Mouse (Mus musculus) embryonic stem cell, embryonic (primary cell): ENCODE data around the gene Olfr315.
"Not testable (repeated sequence)": the region's sequence is repeated elsewhere in the genome, so short reads cannot be mapped to it uniquely, and the experiment has no call there.

Source experiments
- CTCF ChIA-PET, 4 experiments: fragments of 300-600 bp in 2 of 4; fragments of 350-600 bp in 2 of 4; sonication (Branson Sonifier 250); formaldehyde crosslinking; loops; one replicate each; lab custom pipeline; 2022; ENCODE audit warnings: inconsistent platforms in 2 of 4; lab: Charles Lee
- POLR2A ChIA-PET, 4 experiments: fragments of 300-600 bp in 2 of 4; fragments of 350-600 bp in 2 of 4; sonication (Branson Sonifier 250); formaldehyde crosslinking; loops; one replicate each; lab custom pipeline; 2022; ENCODE audit warnings: antibody characterized with exemption in 4 of 4, inconsistent platforms in 1 of 4; lab: Charles Lee

Olfr315 gene

DNA sequence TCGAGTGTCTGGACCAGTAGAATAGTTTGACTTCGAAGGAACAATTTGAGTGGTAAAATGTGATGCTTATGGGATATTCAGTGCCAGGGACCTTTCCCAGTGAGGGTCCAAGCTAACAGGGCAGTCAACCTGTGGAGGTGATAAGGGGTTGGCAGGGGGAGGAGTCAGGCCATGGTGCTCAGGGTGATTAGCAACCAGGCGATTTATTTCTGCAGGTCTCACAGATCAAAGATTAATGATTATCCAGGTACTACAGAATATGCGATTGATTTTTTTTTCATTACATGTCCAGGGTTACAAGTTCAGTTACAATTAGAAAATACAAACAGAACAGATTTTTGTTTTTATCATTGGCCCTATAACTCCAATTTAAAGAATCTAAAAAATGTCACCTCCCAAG is 30.9 kb downstream of the Olfr315 start:
- CTCF ChIA-PET = no interaction called here
- POLR2A ChIA-PET = no interaction called here

DNA sequence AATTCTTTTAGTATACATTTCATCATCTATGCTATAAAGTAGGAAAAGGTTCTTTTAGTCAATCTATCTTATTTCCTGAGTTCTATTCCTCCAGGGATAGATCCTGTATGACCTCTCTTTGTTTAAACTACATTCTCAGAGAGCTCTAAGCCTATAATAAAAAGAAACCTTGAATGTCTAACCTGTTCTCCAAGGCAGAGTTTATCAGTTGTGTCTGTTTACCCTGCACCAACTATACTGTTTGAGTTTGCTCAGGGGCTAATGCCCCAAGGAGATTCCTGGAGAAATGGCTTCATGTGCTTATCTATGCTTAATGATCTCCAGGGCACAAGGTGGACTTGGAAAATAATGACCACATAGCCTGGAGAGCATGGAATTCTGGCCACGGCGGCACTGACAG is 31.4 kb downstream of the Olfr315 start:
- ChIA-PET CTCF (no interaction called here), POLR2A (no interaction called here)

DNA sequence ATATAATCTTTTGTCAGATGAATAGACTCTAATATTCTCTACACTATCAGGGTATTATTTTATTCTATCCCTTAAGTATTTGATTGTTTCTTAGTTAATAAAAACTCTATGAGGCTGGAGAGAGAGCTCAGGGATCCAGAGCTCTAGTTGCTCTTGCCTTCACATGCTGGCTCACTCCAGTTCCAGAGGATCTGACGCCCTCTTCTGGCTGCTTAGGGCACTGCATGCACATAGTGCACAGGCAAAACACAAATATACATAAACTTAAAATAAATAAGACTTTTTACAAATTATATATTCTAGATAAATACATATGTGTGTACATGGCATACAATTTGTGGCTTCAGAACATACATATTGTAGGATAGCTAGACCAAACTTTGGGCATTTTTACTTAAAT is 39.0 kb downstream of the Olfr315 start:
- CTCF ChIA-PET = interaction anchor here (0.6 to 1.5 kb wide), 14 partner anchors 9 to 513 kb away, joined by 3 to 7 read pairs (median 3); partner anchors contain the start of gene Fam183b (in 2 of the 4)
- POLR2A ChIA-PET = interaction anchor here in 1 of 4 experiments (1.0 kb wide), 1 partner anchor 10 kb away, joined by 6 read pairs; the partner anchor contains the start of gene Fam183b

DNA sequence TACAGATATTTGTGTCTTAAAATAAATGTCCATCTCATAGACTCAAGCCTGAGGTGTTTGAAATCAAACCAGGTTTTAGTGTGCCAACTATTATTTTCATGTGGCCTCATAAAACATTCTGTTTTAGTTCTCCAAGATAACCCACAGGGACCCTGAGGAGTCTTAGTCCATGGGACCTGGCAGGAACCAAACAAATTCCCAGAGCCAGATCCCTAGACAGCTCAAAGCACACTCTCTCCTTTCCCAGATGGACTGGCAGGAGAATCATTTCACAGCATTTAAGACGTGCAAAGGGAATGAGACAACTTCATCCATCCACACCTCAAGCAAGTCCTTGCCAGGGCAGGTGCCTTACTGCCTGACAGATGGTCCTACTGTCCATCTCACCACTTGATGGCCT is 41.7 kb downstream of the Olfr315 start, which contains the start of gene Olfr313:
TSS of gene Olfr313 (plus strand) at position 301 of the 400 bp plus-strand sequence.
- CTCF ChIA-PET, POLR2A ChIA-PET: not testable (repeated sequence)

DNA sequence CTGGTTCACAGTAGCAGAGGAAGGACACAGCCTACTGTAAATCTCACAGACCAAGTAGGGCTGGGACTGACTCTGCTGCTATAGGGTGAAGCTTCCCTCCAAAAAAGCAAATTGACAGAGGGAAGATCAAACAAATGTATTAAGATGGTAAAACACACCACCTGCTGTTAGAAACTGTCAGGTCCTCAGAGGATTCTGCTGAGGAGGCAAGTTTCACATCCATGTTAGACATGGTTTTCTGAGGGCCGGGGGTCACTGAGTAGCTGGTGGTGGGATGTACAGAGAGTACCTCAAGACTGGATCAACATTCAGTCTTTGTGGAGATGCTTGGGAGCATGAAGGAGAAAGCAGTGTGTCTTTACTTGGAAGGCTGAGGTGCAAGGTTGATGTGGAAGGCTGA is 42.7 kb downstream of the Olfr315 start:
- POLR2A ChIA-PET = interaction anchor here in 1 of 4 experiments (0.7 kb wide), 1 partner anchor 25 kb away, joined by 4 read pairs; no protein-coding TSS in a partner anchor
- CTCF ChIA-PET = interaction anchor here in 3 of 4 experiments (0.6 to 0.9 kb wide), 4 partner anchors 25 to 438 kb away, joined by 3 to 6 read pairs (median 5); no protein-coding TSS in a partner anchor

DNA sequence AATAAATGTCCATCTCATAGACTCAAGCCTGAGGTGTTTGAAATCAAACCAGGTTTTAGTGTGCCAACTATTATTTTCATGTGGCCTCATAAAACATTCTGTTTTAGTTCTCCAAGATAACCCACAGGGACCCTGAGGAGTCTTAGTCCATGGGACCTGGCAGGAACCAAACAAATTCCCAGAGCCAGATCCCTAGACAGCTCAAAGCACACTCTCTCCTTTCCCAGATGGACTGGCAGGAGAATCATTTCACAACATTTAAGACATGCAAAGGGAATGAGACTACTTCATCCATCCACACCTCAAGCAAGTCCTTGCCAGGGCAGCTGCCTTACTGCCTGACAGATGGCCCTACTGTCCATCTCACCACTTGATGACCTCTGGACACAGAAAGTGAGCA is 55.9 kb downstream of the Olfr315 start, which contains the start of gene Olfr312:
TSS of gene Olfr312 (plus strand) at position 301 of the 400 bp plus-strand sequence.
- POLR2A ChIA-PET = not testable (repeated sequence)
- CTCF ChIA-PET = interaction anchor here in 1 of 4 experiments (0.7 kb wide), 1 partner anchor 159 kb away, joined by 5 read pairs; no protein-coding TSS in a partner anchor

DNA sequence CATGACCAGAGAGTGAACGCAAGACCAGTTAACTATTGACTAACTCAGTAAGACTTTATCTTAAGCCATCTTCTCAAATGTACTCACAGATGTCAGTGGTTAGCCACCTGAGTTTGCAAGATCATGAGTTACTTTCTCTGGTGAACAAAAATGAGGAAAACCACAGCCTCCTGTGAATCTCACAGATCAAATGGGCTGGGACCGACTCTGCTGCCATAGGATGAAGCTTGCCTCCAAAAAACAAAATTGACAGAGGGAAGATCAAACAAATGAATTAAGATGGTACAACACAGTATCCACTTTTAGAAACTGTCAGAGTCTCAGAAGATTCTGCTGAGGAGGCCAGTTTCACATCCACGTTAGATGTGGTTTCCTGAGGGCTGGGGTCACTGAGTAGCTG is 56.8 kb downstream of the Olfr315 start:
- CTCF ChIA-PET = interaction anchor here in 1 of 4 experiments (0.7 kb wide), 1 partner anchor 160 kb away, joined by 5 read pairs; no protein-coding TSS in a partner anchor
- POLR2A ChIA-PET = no interaction called here
